In genomic region chr10:88320714-88321416, GRCm38 (mm10) we compare ENCODE assay signal across 9 mouse cellular contexts. TPM values are rescaled to one million over a fixed set of nuclear protein-coding genes. Genes with fewer than 3 reads are reported as not detected.
A peak's percentile ranks its signal among the peaks of the same experiment; 100 is the strongest.
DNase-seq lines count a peak whose midpoint lies in the region; ATAC-seq and TF ChIP-seq lines count a peak whose summit lies in the region.
"Had no signal": no experiment of that assay in that cellular context is flagged by ENCODE, and none has a peak within 500 bp of the region (broad histone marks: within the 10 kb centered on the region; RNA-seq: fewer than 3 reads in every experiment).

No protein-coding gene starts in this region.

- H3K27ac ChIP-seq in embryonic fibroblast, embryonic 13.5 days (ENCODE audit: insufficient read depth, low read length): 0 out of 2 replicates have a peak overlapping the region, but pooled peaks have one; percentile 51
- H3K27ac ChIP-seq in intestine, embryonic 16.5 days (ENCODE audit: low read length): peak overlapping the region; percentile 69; the same call in 1 of the 2 replicates

- TF ChIP-seq CTCF in embryonic fibroblast, embryonic 13.5 days (IDR thresholded peaks at IDR 0.05; ENCODE audit: borderline replicate concordance, insufficient read depth, low read length): no peak

- H3K4me2 ChIP-seq in intestine, embryonic 16.5 days (ENCODE audit: low read depth, low read length): no peak overlapping the region

- H3K4me3 ChIP-seq in embryonic fibroblast, embryonic 13.5 days (ENCODE audit: insufficient read depth, low read length): no peak overlapping the region
- no peak overlapping the region for H3K4me3 ChIP-seq in intestine, embryonic 16.5 days (ENCODE audit: low read length)

- no peaks in the 10 kb centered on the region for H3K9me3 ChIP-seq in intestine, embryonic 16.5 days (ENCODE audit: control insufficient read depth, low read length)

- 47% methylated on average over 12 of the region's 12 CpGs for WGBS in intestine, embryonic 16.5 days

- no peaks in the 10 kb centered on the region for H3K27me3 ChIP-seq in intestine, embryonic 16.5 days (replicated peaks; ENCODE audit: control insufficient read depth, insufficient read depth, low read length)

- H3K4me1 ChIP-seq in embryonic fibroblast, embryonic 13.5 days (ENCODE audit: control insufficient read depth, insufficient read depth, low read length): no peaks in the 10 kb centered on the region
- no peaks in the 10 kb centered on the region; the same call in 1 of the 2 replicates for H3K4me1 ChIP-seq in intestine, embryonic 16.5 days (ENCODE audit: control insufficient read depth, insufficient read depth, low read length)

- DNase-seq in heart, adult 11 months: peak; percentile 96
- DNase-seq in heart, adult 8-10 months (ENCODE audit: low spot score): no peak
- peak; percentile 64 for DNase-seq in 3T3-L1 (ENCODE audit: low read depth, low spot score)
- no peak for DNase-seq in right cerebral cortex, postnatal 36 days (ENCODE audit: low spot score in 2 of 2)
- no peak for DNase-seq in urinary bladder, postnatal 10 days (ENCODE audit: low spot score)
- DNase-seq in cerebellum, adult 11-12 months: no peak
- DNase-seq: kidney, postnatal 36 days had no signal

- 0 out of 2 replicates have a peak overlapping the region, but pooled peaks have one; percentile 6 for H3K9ac ChIP-seq in intestine, embryonic 16.5 days (ENCODE audit: low read depth, low read length)

- H3K36me3 ChIP-seq in intestine, embryonic 16.5 days (ENCODE audit: control insufficient read depth, insufficient read depth, low read length): no peaks in the 10 kb centered on the region

- no peak for TF ChIP-seq POLR2A in embryonic fibroblast, embryonic 13.5 days (IDR thresholded peaks at IDR 0.05; ENCODE audit: low read depth, low read length)

- ATAC-seq in intestine, embryonic 16.5 days: peak; percentile 71

RNA-seq across cellular contexts. Expression of gene Dram1, which starts 58.0 kb away (rescaled TPM):
- total RNA-seq in heart, adult 8-10 months (2022): 1 to 10 TPM; 2.2 to 4.1 (median 3.2) TPM
- 18.5 and 20.6 TPM in 2 replicates for polyA plus RNA-seq in embryonic fibroblast, embryonic 13.5 days (2011; ENCODE audit: insufficient read length, low read depth, missing spikeins)
- polyA plus RNA-seq in intestine, embryonic 16.5 days (2015; fragmentation: Nextera tagmentation; extraction: Ambion mirVana): 3.4 and 3.5 TPM in 2 replicates

RNA-seq across cellular contexts. Expression of gene Gnptab, which starts 58.1 kb away (rescaled TPM):
- 10 to 100 TPM; 22.0 to 32.7 (median 25.8) TPM for total RNA-seq in heart, adult 8-10 months (2022)
- polyA plus RNA-seq in embryonic fibroblast, embryonic 13.5 days (2011; ENCODE audit: insufficient read length, low read depth, missing spikeins): 28.7 and 41.1 TPM in 2 replicates
- polyA plus RNA-seq in intestine, embryonic 16.5 days (2015; fragmentation: Nextera tagmentation; extraction: Ambion mirVana): 12.3 and 15.0 TPM in 2 replicates

Comparison
In these comparisons a context has a peak if more than half of its experiments do, and no peak if none do; other contexts are left out.
1. DNase-seq: peak in heart, adult 11 months (single experiment) and 3T3-L1 (single experiment); none in heart, adult 8-10 months (single experiment), right cerebral cortex, postnatal 36 days (0 of 2), urinary bladder, postnatal 10 days (single experiment) and cerebellum, adult 11-12 months (single experiment).